In genomic region chr1:186014166-186014565, GRCm38 (mm10) we compare ENCODE assay signal across 19 mouse cellular contexts.
DNase-seq lines count a peak whose midpoint lies in the region; ATAC-seq lines count a peak whose summit lies in the region.
"Had no signal": no experiment of that assay in that cellular context is flagged by ENCODE, and none has a peak within 500 bp of the region (broad histone marks: within the 10 kb centered on the region; RNA-seq: fewer than 3 reads in every experiment).

No protein-coding gene starts in this region.

- WGBS in heart, embryonic 12.5 days: 31% methylated on average over 1 of the region's 1 CpGs
- 29% methylated on average over 1 of the region's 1 CpGs for WGBS in heart, embryonic 16.5 days
- WGBS in lung, embryonic 15.5 days: 43% methylated on average over 1 of the region's 1 CpGs
- WGBS in limb, embryonic 15.5 days: 39% methylated on average over 1 of the region's 1 CpGs

- H3K36me3 ChIP-seq in heart, embryonic 12.5 days: no peaks in the 10 kb centered on the region
- no peaks in the 10 kb centered on the region for H3K36me3 ChIP-seq in heart, embryonic 16.5 days (ENCODE audit: control insufficient read depth, insufficient read depth)
- no peaks in the 10 kb centered on the region for H3K36me3 ChIP-seq in lung, embryonic 15.5 days
- no peaks in the 10 kb centered on the region for H3K36me3 ChIP-seq in limb, embryonic 15.5 days
- H3K36me3 ChIP-seq: embryonic facial prominence, embryonic 10.5 days; intestine, embryonic 15.5 days had no signal

- H3K4me3 ChIP-seq in heart, embryonic 12.5 days: no peak overlapping the region
- no peak overlapping the region for H3K4me3 ChIP-seq in heart, embryonic 16.5 days (ENCODE audit: low read length)
- no peak overlapping the region for H3K4me3 ChIP-seq in lung, embryonic 15.5 days
- no peak overlapping the region for H3K4me3 ChIP-seq in limb, embryonic 15.5 days
- H3K4me3 ChIP-seq: embryonic facial prominence, embryonic 10.5 days; forebrain, embryonic 13.5 days; heart, adult 2 months; intestine, embryonic 15.5 days had no signal

- H3K4me1 ChIP-seq in heart, embryonic 12.5 days (replicated peaks): 0 out of 2 replicates have a peak, but pooled peaks cover 7% of the 10 kb centered on the region
- H3K4me1 ChIP-seq in heart, embryonic 16.5 days (ENCODE audit: control insufficient read depth, insufficient read depth, low read length): peaks cover 8% of the 10 kb centered on the region
- H3K4me1 ChIP-seq in lung, embryonic 15.5 days: peaks cover 13% of the 10 kb centered on the region
- 0 out of 2 replicates have a peak, but pooled peaks cover 2% of the 10 kb centered on the region for H3K4me1 ChIP-seq in limb, embryonic 15.5 days
- H3K4me1 ChIP-seq: embryonic facial prominence, embryonic 10.5 days; forebrain, embryonic 13.5 days; intestine, embryonic 15.5 days had no signal

- intact Hi-C loops in heart, postnatal 10 days (cut with DNase I): loop anchor here (10.0 kb wide), 1 partner anchor 701 kb away; no protein-coding TSS in a partner anchor

- no peak overlapping the region for H3K4me2 ChIP-seq in heart, embryonic 12.5 days
- no peak overlapping the region for H3K4me2 ChIP-seq in heart, embryonic 16.5 days (ENCODE audit: low read depth, low read length)
- H3K4me2 ChIP-seq in lung, embryonic 15.5 days: no peak overlapping the region
- no peak overlapping the region for H3K4me2 ChIP-seq in limb, embryonic 15.5 days
- H3K4me2 ChIP-seq: forebrain, embryonic 13.5 days; hindbrain, embryonic 14.5 days; intestine, embryonic 15.5 days had no signal

- DNase-seq in heart, adult 8-10 months (ENCODE audit: low spot score): no peak
- no peak for DNase-seq in heart, postnatal 10 days
- DNase-seq in lung, postnatal 25 days (ENCODE audit: low spot score): no peak
- DNase-seq in thymus, postnatal 10 days (ENCODE audit: low spot score in 2 of 2): no peak
- DNase-seq: adrenal gland, adult 8-10 months; adrenal gland, postnatal 36 days; cerebellum, adult 2 months; forebrain, postnatal 0 days; heart, adult 2 months; kidney, adult 18-20 months had no signal

- no peaks in the 10 kb centered on the region; the same call in 1 of the 2 replicates for H3K27me3 ChIP-seq in heart, embryonic 12.5 days (replicated peaks)
- H3K27me3 ChIP-seq in heart, embryonic 16.5 days (ENCODE audit: control insufficient read depth, insufficient read depth, low read length): no peaks in the 10 kb centered on the region
- no peaks in the 10 kb centered on the region for H3K27me3 ChIP-seq in lung, embryonic 15.5 days
- H3K27me3 ChIP-seq in limb, embryonic 15.5 days: no peaks in the 10 kb centered on the region
- H3K27me3 ChIP-seq: CH12.LX; forebrain, embryonic 13.5 days; intestine, embryonic 15.5 days had no signal

- no peaks in the 10 kb centered on the region for H3K9me3 ChIP-seq in heart, embryonic 12.5 days (replicated peaks)
- H3K9me3 ChIP-seq in heart, embryonic 16.5 days (replicated peaks; ENCODE audit: control insufficient read depth, low read length): no peaks in the 10 kb centered on the region
- no peaks in the 10 kb centered on the region for H3K9me3 ChIP-seq in lung, embryonic 15.5 days
- H3K9me3 ChIP-seq in limb, embryonic 15.5 days: no peaks in the 10 kb centered on the region
- H3K9me3 ChIP-seq: embryonic facial prominence, embryonic 10.5 days; forebrain, embryonic 13.5 days; intestine, embryonic 15.5 days had no signal

- peak overlapping the region; percentile 18; the same call in 1 of the 2 replicates for H3K27ac ChIP-seq in heart, embryonic 12.5 days (ENCODE audit: poor library complexity, severe bottlenecking)
- 0 out of 2 replicates have a peak overlapping the region, but pooled peaks have one; percentile 52 for H3K27ac ChIP-seq in heart, embryonic 16.5 days (ENCODE audit: low read length)
- peak overlapping the region; percentile 71; the same call in 1 of the 2 replicates for H3K27ac ChIP-seq in lung, embryonic 15.5 days
- H3K27ac ChIP-seq in limb, embryonic 15.5 days: peak overlapping the region; percentile 33; the same call in 1 of the 2 replicates
- H3K27ac ChIP-seq: embryonic facial prominence, embryonic 10.5 days; forebrain, embryonic 13.5 days; heart, adult 2 months; hindbrain, embryonic 14.5 days; intestine, embryonic 15.5 days had no signal

- ATAC-seq in heart, embryonic 12.5 days (ENCODE audit: insufficient number of reproducible peaks, low FRiP score): no peak
- no peak for ATAC-seq in heart, embryonic 16.5 days (replicated peaks; ENCODE audit: extremely low read depth, insufficient read depth, low FRiP score)
- ATAC-seq in lung, embryonic 15.5 days (ENCODE audit: borderline replicate concordance, extremely low read depth, low FRiP score, low TSS enrichment): no peak
- ATAC-seq in limb, embryonic 15.5 days (ENCODE audit: insufficient number of reproducible peaks, low FRiP score, low TSS enrichment, low read depth): no peak
- ATAC-seq: forebrain, embryonic 13.5 days; forebrain, postnatal 0 days; intestine, embryonic 15.5 days had no signal

- no peak overlapping the region for H3K9ac ChIP-seq in heart, embryonic 12.5 days
- no peak overlapping the region for H3K9ac ChIP-seq in heart, embryonic 16.5 days (ENCODE audit: low read length)
- H3K9ac ChIP-seq in lung, embryonic 15.5 days: no peak overlapping the region
- H3K9ac ChIP-seq in limb, embryonic 15.5 days: no peak overlapping the region
- H3K9ac ChIP-seq: forebrain, embryonic 13.5 days; forebrain, postnatal 0 days; hindbrain, embryonic 14.5 days; intestine, embryonic 15.5 days had no signal

Comparison
In these comparisons a context has a peak if more than half of its experiments do, and no peak if none do; other contexts are left out.
1. H3K27ac ChIP-seq: peak in every context shown above with its lines; median percentile 71 in lung, embryonic 15.5 days; 52 in heart, embryonic 16.5 days; 33 in limb, embryonic 15.5 days; 18 in heart, embryonic 12.5 days.